Mouse (Mus musculus) right cerebral cortex, postnatal 14 days (tissue): ENCODE data around the gene Mafg.
A peak's percentile ranks its signal among the peaks of the same experiment; 100 is the strongest.

Experiments used
- DNase-seq: peaks from one replicate; pipeline ENCODE4 v3.0.0; 2022

Gene Mafg

DNA sequence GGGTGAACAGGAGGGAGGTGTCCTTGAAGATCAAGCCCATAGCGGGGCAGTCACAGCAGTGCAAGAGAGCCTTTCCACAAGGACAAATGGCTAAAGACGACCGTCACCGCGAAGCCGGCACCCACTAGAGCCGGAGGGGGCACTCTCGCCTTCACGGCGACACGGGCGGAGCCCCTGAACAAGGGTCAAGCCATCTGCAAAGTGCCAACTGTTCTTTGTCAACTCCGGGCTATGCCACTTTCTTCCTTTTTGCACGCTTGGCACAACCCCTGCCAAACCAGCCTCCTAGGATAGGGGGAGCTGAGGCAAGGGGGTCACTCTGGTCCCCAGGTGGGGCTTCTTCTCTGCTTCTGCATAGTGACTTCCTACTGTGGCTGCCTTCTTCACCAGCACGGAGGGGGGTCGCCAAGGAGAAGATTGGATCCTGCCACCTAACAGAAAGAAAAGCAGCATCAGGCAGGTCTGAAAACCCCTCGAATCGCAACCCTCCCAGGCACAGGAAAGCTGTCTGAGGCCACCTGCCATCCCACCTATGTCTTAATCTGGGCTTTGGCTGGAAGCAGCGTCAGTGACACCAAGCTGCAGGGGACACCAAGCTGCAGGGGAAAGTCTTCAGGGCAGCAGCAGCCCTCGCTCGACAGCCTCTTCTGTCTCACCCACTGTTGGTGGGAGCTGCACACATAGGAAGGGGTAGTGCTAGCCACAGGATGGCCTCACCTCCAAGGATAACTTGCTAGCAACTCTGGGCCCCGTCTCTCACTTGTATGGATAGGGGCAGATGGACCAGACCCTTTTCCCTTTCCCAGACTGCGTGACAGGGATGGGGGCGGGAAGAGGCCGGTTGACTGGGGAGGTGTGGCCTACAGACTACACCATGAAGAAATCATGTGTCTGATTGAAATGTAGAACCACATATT, 14.5 kb downstream of the Mafg start:
- no peak for DNase-seq

DNA sequence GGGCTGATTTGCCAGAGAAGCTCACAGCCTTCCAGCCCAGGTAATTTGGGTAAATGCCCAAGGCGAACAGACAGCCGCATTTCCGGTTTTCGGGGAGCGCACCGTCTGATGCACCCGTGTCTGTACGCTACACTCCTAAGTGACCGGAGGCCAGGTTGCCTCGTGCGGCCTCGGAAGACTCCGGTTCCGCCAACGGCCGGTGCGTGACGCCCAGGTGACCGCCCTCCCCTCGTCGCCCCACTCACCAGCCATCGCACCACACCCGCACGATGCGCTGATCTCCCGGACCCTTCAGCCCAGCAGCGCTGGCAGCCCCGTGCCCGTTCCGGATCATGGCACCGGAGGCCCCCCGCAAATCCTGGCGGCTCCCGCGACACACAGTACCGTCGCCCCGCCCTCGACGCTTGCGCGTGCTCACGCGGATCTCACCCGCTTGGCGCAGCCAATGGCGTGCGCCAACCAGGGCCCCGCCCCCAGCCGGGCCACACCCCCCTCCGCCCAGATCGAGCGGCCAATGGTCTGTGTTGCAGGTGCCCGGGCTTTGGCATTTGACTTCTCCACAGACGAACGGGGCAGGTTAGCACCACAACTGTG, 15.8 kb downstream of the Mafg start, which contains the start of gene Pcyt2:
Gene Pcyt2, minus strand, starts transcription at position 418 of the 594 bp plus-strand sequence.
- peak; percentile 91 for DNase-seq

DNA sequence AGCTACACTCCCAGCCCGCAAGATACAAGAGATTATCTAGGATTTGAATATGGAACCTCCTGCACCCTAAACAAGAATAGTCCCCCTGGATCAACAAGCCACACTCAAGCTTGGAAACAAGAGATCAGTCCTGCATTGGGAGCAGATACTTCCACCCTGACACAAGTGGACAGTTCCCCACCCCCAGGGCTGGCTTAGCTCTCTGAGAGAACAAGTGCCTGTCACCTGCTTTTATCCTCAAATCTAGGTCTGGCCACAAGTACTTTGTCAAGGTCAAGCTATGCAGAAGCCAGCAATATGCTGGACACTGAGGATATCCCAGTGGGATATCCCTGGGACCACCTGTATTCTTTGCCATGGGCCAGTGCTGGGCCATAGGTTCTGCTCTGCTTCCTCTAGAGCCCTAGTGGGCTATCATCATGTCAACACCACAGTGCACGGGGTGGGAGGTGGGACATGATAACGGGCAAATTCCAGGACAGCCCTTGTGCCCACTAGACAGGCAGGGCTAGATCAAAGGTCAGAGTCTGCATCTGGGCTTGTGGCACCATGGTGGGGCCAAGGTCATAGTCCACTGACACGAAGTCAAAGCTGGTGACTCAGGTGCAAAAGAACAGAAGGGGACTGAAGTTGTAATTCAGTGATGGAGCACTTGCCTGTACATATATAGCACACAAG, 16.6 kb downstream of the Mafg start:
- DNase-seq = no peak

DNA sequence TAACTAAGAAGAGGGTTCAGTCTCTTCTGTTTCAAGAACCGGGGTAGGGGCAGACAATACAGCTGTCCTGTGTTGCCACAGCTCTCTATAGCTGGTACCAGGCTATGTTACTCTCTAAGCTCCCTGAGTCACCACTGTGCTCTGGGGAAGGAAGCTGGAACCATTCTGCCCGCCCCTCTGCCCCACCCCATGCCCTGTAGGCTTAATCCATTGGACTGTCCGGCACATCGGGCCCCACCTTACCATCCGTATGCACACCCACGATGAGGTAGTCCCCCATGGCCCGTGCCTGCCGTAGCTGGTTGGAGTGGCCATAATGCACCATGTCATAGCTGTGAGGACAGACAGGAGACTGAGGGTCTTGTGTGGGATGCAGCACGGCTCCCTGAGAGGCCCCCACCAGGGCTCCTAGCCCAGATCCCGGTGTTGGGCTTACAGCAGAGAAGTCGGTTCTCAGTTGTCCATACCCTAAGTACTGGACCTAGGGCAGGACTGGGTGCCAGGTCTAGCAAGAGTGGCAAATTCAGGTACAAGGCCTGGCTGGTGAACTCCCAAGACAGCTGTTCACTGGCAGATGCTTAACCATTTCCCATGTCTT, 17.7 kb downstream of the Mafg start:
- no peak for DNase-seq

DNA sequence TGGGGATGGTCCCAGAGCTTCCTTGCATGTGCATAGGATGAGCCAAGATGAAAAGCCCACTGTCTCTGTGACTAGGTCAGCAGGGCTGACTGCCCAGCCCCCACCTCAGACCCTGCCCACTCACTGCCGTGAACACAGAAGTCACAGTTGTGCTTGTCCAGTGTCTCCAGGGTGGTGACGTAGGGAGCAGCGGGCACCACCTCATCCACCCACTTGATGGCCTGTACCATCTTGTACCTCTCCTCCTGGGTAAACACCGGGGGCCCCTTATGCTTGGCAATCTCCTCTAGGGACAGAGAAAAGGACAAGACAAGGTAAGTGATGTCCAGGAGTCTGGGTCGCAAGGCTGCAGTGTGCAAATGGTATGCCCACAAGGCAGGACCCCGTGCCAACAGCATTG, 18.2 kb downstream of the Mafg start:
- no peak for DNase-seq

DNA sequence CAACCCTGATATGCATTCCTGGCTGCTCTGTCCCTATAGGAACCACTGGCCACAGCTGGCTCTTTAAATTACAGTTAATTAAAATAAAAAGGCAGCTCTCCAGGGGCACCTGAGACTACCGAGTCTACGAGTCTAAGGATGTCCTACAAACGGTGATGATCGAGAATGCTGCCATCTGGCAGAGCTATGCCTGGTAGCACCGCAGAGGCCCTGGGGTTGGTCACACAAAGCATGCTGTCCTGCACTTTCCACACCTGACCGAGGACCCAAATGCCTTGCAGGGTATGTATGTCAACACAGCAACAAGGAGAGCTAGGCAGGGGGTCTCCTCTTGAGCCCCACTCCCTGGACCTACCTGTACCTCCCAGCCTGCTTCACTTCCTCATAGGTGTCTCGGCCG, 19.4 kb downstream of the Mafg start:
- no peak for DNase-seq

DNA sequence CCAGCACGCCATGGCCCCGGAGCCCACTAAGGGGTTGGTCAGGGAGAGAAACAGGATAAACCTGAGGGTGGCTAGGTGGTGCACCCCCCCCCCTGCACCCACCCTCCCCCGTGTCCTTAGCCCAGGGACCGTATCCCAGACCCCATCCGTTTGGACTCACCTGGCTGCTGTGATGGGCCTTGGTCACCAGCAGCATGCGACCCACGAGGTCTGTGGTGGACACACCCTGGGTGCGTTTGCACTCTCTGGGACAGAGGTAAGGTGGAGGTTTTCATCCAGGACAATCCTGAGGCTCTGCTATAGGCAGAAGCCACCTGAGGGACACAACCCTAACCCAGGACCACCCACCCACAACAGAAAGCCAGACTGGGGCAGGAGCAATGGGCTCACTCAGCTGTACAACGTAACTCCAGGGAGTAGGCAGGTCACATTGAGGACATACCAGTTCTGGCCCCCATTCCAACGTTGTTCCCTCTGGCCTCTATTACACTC, 19.9 kb downstream of the Mafg start:
- no peak for DNase-seq

DNA sequence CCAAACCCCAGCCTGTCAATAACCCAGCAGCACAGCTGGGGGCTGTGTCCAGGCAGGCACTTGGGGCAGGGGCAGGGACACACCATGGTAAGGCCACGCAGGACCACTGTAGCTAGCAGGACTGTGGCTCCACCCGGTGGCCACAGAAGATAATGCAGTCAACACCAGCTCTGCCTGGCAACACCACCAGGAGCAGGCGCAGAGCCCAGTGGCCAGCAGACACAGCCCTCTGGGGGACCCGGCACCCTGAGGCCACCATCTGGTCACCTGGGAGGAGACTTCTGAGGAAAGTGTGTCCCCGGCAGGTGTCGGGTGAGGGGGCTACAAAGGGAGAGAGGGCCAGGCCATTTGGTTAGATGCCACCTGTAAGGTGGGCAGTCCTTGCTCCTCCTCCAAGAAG, 20.6 kb downstream of the Mafg start:
- peak; percentile 71 for DNase-seq

DNA sequence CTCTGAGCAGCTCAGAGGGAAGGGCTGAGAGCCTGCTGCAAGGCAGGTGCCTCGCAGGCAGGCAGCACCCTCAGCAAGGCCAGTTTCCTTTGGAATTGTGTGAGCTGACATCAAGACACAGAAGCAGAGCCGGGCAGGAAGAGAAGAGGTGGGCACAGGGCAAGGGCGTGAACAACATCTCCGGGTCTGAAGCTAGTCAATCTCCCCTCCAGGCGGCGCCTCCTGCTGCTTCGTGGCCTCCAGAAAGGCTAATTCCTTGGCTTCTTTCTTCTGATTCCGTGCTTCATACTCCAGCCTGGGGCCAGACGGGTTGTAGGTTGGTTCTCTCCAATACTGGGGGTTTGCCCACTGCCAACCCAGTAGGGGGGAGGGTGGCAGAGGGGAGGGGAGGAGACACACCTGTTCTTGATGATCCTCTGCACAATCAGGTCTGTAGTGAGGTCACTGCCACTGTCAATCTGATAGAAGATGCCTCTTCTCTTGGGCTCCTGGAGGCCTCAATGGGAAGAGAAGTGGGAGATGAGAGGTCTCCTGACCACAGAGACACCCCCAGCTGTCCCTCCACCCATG, 22.8 kb downstream of the Mafg start:
- no peak for DNase-seq

DNA sequence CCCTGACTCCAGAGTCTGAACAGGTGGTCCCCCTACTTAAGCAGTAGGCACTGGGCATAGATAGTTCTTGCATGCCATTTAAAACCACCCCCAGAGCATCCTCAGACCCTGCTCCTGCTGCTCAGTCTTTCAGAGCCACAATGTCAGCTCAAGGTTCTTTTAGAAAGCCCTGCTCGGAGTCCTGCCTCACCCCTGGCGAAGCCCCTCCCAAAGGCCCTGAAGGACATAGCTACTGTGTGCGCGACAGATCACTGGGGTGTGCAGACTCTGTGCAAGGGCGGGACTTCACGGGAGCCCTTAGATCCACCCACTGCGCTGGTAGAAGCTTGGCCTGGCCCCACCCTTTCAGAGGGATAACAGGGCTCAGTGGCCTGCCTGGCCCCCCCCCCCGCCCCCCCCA, 24.1 kb downstream of the Mafg start:
- DNase-seq = no peak

DNA sequence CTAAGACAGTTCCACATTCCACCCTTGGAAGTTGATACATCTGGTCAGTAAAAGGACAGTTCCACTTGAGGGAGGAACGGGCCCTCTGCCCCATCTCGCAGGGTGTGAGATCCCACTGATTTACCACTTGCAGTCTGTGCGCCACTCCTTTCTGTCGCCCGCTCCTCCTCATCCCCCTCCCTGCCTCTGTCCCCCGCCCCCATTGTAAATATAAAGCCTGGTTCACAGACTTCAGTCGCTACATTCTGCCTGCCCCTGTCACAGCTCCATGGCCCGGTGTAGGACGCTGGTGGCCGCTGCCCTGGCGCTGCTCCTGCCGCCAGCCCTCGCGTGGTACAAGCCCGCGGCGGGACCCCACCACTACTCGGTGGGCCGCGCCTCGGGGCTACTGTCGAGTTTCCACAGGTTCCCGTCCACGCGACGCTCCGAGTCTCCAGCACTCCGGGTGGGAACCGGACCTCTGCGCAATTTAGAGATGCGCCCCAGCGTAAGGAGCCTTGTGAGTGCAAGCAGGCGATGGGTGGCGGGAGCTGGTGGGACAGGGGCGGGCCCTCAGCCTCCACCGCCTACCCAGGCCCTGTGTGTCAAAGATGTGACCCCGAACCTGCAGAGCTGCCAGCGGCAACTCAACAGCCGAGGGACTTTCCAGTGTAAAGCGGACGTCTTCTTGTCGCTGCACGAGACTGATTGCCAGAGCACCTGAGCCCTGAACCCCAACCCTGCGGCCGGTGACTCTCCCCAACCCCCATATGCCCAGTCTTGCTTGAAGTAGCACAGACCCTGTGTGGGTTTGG, 25.0 kb downstream of the Mafg start, which contains the start of gene Npb:
Gene Npb, plus strand, starts transcription at position 237 of the 794 bp plus-strand sequence.
- no peak for DNase-seq

DNA sequence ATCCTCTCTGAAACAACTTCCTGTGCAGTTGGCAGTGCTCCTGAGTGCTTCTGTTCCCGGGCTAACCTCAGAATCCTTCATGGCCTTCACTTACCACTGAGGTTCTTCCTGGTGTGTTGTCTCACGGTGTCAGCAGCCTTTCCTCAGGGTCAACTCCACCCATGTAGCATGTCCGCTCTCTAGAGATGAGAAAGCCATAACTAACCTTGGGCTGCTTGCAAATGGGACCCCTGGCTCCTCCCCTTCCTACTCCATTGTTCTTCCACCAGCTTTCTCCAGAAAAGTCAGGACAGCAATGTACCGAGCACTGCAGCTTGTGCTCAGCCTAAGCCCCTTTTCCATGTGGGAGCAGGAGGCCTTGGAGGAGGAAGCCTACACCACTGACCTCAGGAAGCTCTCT, 26.6 kb downstream of the Mafg start:
- no peak for DNase-seq

DNA sequence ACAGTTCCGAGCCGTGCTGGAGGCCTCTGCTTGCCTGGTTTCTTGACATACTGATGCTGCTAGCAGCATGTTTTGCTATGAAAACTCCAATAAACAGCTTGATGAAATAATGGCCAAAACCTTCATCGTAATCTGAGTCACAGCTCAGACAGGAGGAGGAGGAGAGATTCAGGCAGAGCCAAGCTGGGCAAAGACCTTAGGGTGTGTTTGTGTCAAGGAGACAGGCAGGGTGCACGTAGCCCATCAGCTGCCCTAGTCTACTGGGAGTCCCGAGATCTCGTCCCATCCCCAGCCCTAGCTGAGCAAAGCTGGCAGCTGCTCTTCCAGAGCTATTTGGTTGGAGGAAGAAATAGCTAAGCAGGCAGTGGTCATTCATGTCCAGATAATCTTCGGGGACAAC, 27.7 kb downstream of the Mafg start:
- no peak for DNase-seq

DNA sequence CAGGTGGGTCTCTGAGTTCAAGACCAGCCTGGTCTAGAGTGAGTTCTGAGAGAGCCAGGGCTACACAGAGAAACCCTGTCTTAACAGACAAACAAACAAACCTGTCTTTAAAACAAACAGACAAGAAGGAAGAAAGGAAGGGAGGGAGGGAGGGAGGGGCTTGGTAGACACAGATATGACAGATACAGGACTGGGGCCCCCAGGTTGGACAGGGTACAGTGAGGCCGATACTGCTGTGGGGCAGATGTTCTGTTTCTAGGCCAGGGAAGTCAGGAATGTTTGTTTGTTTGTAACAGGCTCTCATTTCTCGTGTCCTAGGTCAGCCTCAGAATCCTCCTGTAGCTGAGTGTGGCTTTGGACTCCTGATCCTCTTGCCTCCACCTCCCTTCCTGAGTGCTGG, 29.9 kb downstream of the Mafg start:
- DNase-seq = no peak

DNA sequence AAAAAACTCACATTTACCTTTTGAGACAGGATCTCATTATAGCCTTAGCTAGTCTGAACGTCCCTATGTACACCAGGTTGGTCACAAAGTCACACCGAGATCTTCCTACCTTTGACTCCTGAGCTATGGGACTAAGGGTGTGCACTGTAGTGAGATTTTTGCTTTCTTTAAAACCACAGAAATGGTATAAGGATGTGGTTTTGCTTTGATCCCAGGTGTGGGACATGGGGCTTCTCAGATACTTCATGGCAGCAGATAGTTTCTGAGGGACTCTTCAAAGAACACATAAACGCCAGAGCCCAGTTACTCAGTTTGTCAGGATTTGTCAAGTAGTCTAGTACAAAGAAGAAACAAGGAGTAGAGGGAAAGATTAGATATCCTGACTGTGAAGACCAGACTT, 32.7 kb downstream of the Mafg start:
- DNase-seq = no peak

DNA sequence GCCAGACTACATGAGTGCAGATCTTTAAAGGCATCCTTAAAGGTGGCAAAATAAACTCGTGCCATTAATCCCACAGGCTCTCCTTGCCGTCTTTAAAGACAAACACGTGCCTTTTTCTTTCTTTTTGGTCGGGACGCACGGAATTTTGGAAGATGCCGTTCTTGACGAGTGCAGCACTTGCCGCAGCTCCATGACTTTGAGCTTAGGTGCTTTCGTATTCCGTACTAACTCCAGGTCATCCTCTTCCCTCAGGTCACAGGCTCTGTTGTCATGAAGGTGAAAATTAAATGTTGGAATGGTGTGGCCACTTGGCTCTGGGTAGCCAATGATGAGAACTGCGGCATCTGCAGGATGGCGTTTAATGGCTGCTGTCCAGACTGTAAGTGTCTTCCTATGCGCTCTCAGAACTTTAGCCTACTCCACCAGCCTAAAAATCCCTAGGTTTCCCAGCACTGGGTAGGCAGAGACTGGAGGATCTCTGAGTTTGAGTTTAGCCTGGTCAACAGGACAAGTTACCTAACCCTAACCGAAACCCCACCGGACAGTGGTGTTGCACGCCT, 34.3 kb downstream of the Mafg start:
- no peak for DNase-seq

DNA sequence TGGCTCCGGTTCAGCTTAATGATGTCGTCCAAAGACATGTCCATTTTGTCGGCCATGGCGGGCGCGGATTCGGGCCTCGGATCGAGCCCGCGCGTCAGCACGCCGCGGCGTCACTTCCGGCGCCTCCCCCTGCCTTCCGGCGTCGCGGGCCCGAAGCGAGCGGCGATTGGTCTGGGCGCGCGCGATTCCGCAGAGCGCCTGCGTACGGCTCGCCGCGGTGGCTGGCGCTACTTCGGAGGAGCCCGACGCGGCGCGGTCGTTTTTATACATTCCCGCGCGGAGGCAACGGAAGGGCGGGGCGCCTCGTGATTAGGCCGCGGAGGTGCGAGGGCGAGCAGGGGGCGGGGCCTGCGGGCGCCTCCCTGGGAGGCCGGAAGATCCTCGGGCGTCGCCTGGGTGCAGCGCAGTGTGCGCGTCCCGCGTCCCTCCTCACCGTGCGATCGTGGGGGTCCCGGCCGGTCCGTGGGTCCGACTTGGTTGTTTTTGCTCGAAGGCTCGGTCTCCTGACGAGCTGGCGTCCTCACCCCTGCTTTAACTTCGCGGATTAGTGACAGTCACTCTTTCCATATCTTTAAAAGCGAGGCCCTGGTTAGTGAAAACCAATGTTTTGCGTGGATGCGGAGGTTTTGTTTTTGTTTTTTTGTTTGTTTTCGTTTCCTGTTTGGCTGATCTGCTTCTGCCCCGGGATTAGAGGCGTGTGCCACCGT, 35.0 kb downstream of the Mafg start, which contains the start of the genes Alyref and Anapc11:
Gene Alyref, minus strand, starts transcription at position 83 of the 707 bp plus-strand sequence.
Gene Anapc11, plus strand, starts transcription at position 139 of the 707 bp plus-strand sequence.
- peak; percentile 92 for DNase-seq

DNA sequence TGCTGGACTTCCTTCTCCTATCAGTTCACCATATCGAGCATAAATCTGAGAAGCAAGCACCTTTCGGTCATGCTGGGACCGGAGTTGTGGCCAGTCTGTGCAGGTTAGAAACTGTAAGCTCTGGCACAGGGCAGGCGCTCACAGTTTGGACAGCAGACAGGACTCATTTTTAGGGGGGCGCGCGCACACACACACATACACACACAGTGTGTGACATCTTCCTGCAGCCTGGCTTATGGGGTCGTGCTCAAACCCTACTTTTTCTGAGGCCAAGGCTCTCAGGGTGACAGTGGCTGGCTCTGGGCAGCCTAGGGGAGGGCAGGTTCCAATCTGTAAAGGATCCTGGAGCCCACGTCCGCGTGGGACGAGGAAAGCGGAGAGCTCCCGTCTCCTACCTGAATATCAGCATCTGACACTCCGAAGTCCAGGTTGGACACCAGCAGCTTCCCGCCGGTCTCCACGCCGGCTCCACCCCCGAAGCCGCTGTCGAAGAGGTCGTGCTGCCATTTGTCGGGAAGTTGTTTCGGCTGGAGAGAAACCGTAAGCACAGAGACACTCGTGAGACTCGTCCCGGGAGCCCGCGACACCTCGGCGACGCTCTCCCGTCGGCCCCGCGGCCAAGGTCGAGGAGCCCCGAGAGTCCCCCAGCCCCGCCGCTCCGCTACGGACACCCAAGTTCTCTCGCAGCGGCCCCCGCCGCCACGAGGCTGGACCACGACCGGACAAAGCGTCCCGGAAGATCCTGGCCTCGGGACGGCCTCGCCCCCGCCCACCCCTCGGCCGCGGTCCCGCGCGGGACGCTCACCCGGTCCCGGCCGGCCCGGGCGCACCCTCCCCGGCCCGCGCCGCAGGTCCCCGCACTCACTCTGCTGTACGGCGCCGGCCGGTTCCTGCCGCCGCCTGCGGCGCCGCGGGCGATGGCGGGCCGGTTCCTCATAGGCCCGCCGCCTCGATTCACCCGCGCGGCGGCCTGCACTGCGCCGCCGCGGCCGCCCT, 35.9 kb downstream of the Mafg start:
- DNase-seq = no peak

DNA sequence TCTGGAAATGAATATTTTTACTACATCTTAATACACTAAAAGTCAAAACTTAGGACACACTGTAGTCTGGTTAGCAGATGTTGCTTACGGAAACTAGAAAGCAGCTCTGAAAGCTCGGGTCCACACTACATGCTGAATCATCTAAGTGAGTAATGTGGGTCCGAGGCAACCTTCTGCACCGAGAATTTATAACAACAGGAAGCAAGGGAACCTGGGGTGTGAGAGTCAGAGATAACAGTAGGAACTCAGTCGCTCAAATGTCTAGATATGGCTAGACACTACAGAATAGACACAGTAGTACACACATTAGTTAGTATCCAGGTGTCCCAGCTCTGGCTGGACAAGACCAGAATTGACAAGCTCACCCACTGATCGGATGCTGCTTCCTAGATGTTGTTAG, 44.9 kb downstream of the Mafg start:
- DNase-seq = no peak
